Mouse (Mus musculus): ENCODE data around the gene 9330161L09Rik. TPM values are rescaled to one million over a fixed set of nuclear protein-coding genes. Genes with fewer than 3 reads are reported as not detected.
A peak's percentile ranks its signal among the peaks of the same experiment; 100 is the strongest.

Gene 9330161L09Rik
- polyA plus RNA-seq, 1 experiment from 2014 or later: 0.93 TPM

DNA sequence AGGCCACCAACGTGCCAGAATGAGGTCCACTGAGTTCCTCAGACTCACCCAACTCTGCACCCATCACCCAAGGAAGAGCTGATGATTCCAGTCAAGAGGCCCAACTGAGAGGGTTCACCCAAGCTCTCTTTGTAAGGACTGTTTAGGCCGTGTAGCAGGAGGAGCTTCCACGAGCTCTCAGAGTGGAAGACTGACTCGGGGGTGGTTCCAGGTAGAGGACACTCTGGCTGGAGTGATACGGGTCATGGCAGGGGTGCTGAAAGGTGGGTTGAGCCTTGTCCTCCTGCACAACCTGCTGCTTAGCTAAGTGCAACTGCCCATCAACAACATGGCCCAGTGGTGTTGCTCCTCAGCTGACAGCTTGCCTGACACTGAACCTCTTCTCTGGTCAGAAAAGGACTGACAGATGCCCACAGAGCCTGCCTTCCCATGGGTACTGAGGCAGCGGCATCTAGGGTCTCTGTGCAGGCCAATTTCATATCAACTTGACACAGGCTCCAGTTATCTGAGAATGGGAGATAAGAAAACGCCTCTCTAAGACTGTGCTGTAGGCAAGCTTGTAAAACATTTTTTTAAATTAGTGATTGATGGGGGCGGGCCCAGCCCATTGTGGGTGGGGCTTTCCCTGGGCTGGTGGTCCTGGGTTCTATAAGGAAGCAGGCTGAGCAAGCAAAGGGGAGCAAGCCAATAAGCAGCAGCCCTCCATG lies 33.9 kb downstream of the 9330161L09Rik start:
- Histone ChIP-seq H3K4me3 (ENCODE audit: low read length) (no peak overlapping the region), H3K9ac (ENCODE audit: low read depth, low read length) (no peak overlapping the region), H3K27ac (ENCODE audit: low read depth, low read length) (no peak overlapping the region), H3K36me3 (ENCODE audit: control insufficient read depth, insufficient read depth, low read length) (no peaks in the 10 kb centered on the region), H3K9me3 (ENCODE audit: control insufficient read depth, low read length) (no peaks in the 10 kb centered on the region), H3K27me3 (replicated peaks; ENCODE audit: control insufficient read depth, insufficient read depth, low read length) (no peaks in the 10 kb centered on the region), H3K4me1 (ENCODE audit: control insufficient read depth, insufficient read depth, low read depth, low read length) (no peaks in the 10 kb centered on the region), H3K4me2 (ENCODE audit: low read length) (no peak overlapping the region)
- ATAC-seq: no peak
- WGBS: 85% methylated on average over 8 of the region's 8 CpGs

DNA sequence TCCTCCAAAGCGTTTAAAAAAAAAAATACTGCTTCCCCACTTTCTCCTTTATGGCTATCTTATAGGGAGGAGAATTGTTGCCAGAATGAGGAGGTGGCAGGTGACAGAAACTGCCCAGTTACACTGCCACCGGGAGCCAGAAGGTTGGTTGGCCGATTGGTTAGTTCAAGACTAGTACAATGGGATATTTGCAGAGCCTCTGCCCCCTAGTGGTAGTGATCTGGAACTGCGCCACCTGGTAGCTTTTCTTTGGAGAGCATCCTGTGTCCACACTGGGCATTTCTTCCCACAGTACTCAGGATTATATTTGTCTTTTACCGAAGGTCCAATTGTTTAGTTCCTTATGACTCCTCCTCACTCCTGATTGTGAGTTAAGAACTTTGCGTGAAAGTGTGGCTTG lies 35.9 kb downstream of the 9330161L09Rik start:
- H3K4me3 ChIP-seq (ENCODE audit: low read length): no peak overlapping the region
- no peak overlapping the region for H3K9ac ChIP-seq (ENCODE audit: low read depth, low read length)
- 0 out of 2 replicates have a peak, but pooled peaks cover 3% of the 10 kb centered on the region for H3K4me1 ChIP-seq (ENCODE audit: control insufficient read depth, insufficient read depth, low read depth, low read length)
- H3K27me3 ChIP-seq (replicated peaks; ENCODE audit: control insufficient read depth, insufficient read depth, low read length): no peaks in the 10 kb centered on the region
- no peaks in the 10 kb centered on the region for H3K36me3 ChIP-seq (ENCODE audit: control insufficient read depth, insufficient read depth, low read length)
- 34% methylated on average over 6 of the region's 6 CpGs for WGBS
- ATAC-seq: no peak
- H3K27ac ChIP-seq (ENCODE audit: low read depth, low read length): no peak overlapping the region
- no peak overlapping the region for H3K4me2 ChIP-seq (ENCODE audit: low read length)
- no peaks in the 10 kb centered on the region for H3K9me3 ChIP-seq (ENCODE audit: control insufficient read depth, low read length)

DNA sequence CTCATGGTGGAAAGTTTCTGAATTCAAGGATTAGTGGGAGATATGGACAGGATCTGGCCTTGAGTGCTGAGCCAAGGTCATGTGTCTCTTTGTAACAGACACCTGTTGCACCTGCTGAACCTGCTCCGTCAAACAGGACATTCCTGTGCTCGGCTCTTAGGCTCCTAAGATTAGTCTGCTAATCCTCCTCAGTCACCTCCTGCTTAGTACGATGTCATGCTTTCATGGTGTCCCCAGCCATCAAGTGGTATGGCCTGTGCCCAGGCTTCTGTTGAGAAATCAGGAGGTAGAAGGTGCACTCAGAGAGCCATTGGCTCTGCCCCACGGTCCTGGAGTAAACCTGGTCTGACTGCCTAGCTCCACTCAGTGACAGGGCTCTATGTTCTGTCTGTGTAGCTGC lies 36.8 kb downstream of the 9330161L09Rik start:
- 0 out of 2 replicates have a peak, but pooled peaks cover 3% of the 10 kb centered on the region for H3K4me1 ChIP-seq (ENCODE audit: control insufficient read depth, insufficient read depth, low read depth, low read length)
- ATAC-seq: no peak
- no peak overlapping the region for H3K9ac ChIP-seq (ENCODE audit: low read depth, low read length)
- 78% methylated on average over 4 of the region's 4 CpGs for WGBS
- H3K4me2 ChIP-seq (ENCODE audit: low read length): no peak overlapping the region
- H3K4me3 ChIP-seq (ENCODE audit: low read length): no peak overlapping the region
- H3K27me3 ChIP-seq (replicated peaks; ENCODE audit: control insufficient read depth, insufficient read depth, low read length): no peaks in the 10 kb centered on the region
- H3K27ac ChIP-seq (ENCODE audit: low read depth, low read length): no peak overlapping the region
- no peaks in the 10 kb centered on the region for H3K9me3 ChIP-seq (ENCODE audit: control insufficient read depth, low read length)
- H3K36me3 ChIP-seq (ENCODE audit: control insufficient read depth, insufficient read depth, low read length): no peaks in the 10 kb centered on the region

DNA sequence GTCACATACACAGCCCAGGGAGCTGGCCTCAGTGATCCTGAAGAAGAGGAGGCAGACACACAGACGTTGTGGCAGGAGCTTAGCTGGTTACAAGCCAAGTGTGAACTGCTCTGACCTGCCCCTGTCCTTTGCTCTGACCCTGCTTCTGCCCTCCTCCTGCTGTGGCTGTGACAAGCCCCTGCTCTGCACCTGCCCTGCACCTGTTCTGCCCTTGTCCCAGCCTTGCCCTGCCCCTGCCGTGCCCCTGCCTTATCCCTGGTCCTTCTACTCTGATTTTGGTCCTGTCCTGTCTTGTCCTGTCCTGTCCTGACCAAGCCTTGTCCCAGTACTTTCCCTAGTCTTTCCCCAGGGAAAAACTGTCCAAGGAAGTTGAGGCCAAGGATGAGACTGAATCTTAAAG lies 38.8 kb downstream of the 9330161L09Rik start:
- H3K9ac ChIP-seq (ENCODE audit: low read depth, low read length): no peak overlapping the region
- 47% methylated on average over 2 of the region's 2 CpGs for WGBS

DNA sequence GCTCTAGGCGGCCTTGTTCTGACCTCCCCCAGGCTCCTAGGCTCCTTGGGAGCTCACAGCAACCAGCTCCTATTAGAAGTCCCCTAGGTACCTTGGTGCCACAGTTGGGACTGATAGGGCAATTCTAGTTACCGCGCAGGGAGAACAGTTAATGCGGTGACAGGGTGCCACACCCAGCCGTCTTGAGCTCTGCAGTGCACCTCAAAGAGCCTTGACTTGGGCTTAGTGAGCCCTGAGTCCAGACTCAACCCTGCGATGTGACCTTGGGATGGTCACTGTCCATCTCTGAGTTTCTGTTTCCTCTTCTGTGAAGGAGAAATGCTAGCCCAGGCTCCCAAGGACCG lies 39.3 kb downstream of the 9330161L09Rik start:
- no peaks in the 10 kb centered on the region for H3K27me3 ChIP-seq (replicated peaks; ENCODE audit: control insufficient read depth, insufficient read depth, low read length)
- WGBS: 90% methylated on average over 7 of the region's 7 CpGs
- no peak overlapping the region for H3K9ac ChIP-seq (ENCODE audit: low read depth, low read length)
- no peaks in the 10 kb centered on the region for H3K9me3 ChIP-seq (ENCODE audit: control insufficient read depth, low read length)
- H3K27ac ChIP-seq (ENCODE audit: low read depth, low read length): no peak overlapping the region
- H3K4me2 ChIP-seq (ENCODE audit: low read length): peak overlapping the region; percentile 25
- H3K36me3 ChIP-seq (ENCODE audit: control insufficient read depth, insufficient read depth, low read length): no peaks in the 10 kb centered on the region
- 0 out of 2 replicates have a peak, but pooled peaks cover 3% of the 10 kb centered on the region for H3K4me1 ChIP-seq (ENCODE audit: control insufficient read depth, insufficient read depth, low read depth, low read length)
- ATAC-seq: no peak
- no peak overlapping the region for H3K4me3 ChIP-seq (ENCODE audit: low read length)

More for the DNA sequence above, 38.8 kb downstream of the 9330161L09Rik start:
- Histone ChIP-seq H3K9me3 (ENCODE audit: control insufficient read depth, low read length) (no peaks in the 10 kb centered on the region), H3K4me1 (ENCODE audit: control insufficient read depth, insufficient read depth, low read depth, low read length) (0 out of 2 replicates have a peak, but pooled peaks cover 3% of the 10 kb centered on the region), H3K27ac (ENCODE audit: low read depth, low read length) (no peak overlapping the region), H3K36me3 (ENCODE audit: control insufficient read depth, insufficient read depth, low read length) (no peaks in the 10 kb centered on the region), H3K27me3 (replicated peaks; ENCODE audit: control insufficient read depth, insufficient read depth, low read length) (no peaks in the 10 kb centered on the region), H3K4me3 (ENCODE audit: low read length) (no peak overlapping the region), H3K4me2 (ENCODE audit: low read length) (no peak overlapping the region)
- no peak for ATAC-seq

DNA sequence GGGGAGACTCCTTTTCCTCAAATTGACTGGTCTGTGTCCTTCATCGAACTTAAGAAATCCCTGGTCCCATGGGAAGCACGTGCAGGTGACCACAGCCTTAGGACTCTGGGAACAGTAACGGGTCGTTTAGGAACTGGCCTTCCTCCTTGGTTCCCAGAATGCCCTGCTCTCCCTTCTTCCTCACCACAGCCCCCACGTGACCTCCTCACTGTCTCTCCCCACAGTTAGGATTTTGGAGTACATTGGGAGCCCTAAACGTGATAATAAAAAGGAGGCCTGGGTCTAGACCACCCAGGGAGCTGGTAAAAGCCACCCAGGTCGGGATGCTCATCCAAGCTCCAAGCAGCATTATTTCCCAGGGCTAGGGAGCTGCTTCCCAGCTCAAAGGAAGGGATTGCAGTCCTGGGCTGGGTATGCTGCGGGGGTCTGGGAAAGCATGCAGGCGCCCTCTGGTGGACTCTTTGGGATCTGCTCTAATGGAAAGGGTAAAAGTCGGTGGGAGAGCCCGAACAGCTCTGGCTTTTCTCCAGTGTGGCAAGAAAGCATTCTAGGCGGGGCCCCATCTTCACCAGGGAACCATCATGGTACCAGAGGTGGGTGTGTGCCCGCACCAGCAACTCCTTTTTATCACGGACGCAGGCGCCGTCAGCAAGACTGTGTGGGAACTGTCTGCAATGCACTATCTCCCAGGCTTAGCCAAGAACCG lies 39.8 kb downstream of the 9330161L09Rik start:
- ATAC-seq: peak; percentile 82
- H3K4me3 ChIP-seq (ENCODE audit: low read length): no peak overlapping the region
- no peaks in the 10 kb centered on the region for H3K36me3 ChIP-seq (ENCODE audit: control insufficient read depth, insufficient read depth, low read length)
- H3K9ac ChIP-seq (ENCODE audit: low read depth, low read length): no peak overlapping the region
- 21% methylated on average over 18 of the region's 18 CpGs for WGBS
- 0 out of 2 replicates have a peak, but pooled peaks cover 3% of the 10 kb centered on the region for H3K4me1 ChIP-seq (ENCODE audit: control insufficient read depth, insufficient read depth, low read depth, low read length)
- no peak overlapping the region for H3K27ac ChIP-seq (ENCODE audit: low read depth, low read length)
- no peaks in the 10 kb centered on the region for H3K27me3 ChIP-seq (replicated peaks; ENCODE audit: control insufficient read depth, insufficient read depth, low read length)
- peak overlapping the region; percentile 25 for H3K4me2 ChIP-seq (ENCODE audit: low read length)
- H3K9me3 ChIP-seq (ENCODE audit: control insufficient read depth, low read length): no peaks in the 10 kb centered on the region

DNA sequence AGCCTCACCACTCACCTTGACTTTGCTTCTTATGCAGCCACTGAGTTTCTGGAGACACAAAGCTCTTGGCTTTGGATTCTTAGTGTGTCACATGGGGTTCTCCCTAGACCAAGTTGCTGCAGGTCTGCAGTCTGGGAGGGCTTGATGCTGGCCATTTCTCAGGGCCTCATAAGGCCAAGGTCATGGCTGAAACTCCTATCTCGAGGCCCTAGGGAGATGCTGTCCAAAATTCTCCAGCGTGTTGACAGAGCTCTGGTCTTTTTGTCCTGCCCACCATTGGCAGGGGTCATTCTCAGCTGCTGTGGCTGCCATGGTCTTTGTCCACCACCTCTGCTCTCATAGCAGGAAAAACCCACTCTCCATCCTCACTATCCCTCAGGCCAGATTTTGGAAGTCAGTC lies 40.4 kb downstream of the 9330161L09Rik start:
- 77% methylated on average over 2 of the region's 2 CpGs for WGBS
- no peak for ATAC-seq
- Histone ChIP-seq H3K4me2 (ENCODE audit: low read length) (no peak overlapping the region), H3K4me3 (ENCODE audit: low read length) (no peak overlapping the region), H3K36me3 (ENCODE audit: control insufficient read depth, insufficient read depth, low read length) (no peaks in the 10 kb centered on the region), H3K27me3 (replicated peaks; ENCODE audit: control insufficient read depth, insufficient read depth, low read length) (no peaks in the 10 kb centered on the region), H3K4me1 (ENCODE audit: control insufficient read depth, insufficient read depth, low read depth, low read length) (0 out of 2 replicates have a peak, but pooled peaks cover 3% of the 10 kb centered on the region), H3K9me3 (ENCODE audit: control insufficient read depth, low read length) (no peaks in the 10 kb centered on the region), H3K9ac (ENCODE audit: low read depth, low read length) (no peak overlapping the region), H3K27ac (ENCODE audit: low read depth, low read length) (no peak overlapping the region)

DNA sequence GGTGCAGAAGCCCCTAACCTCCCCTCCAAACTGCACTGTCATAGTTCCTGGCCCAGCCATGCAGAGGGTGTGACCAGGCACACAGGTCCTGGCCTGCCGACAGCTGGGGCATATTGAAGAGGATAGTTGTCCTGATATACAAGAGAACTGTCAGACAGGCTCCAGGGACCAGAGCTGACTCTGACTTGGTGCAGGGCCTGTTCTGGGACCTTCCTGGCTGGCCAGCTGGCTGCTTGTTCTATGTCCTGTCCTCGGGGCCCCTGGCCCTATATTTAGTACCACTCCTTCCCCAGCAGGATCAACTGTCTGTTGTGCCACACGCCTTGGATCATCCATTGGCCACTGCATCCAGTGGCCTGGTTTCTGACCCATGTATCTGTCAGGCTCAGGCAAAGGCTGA lies 45.3 kb downstream of the 9330161L09Rik start:
- Histone ChIP-seq H3K36me3 (ENCODE audit: control insufficient read depth, insufficient read depth, low read length) (no peaks in the 10 kb centered on the region), H3K27me3 (replicated peaks; ENCODE audit: control insufficient read depth, insufficient read depth, low read length) (no peaks in the 10 kb centered on the region), H3K4me1 (ENCODE audit: control insufficient read depth, insufficient read depth, low read depth, low read length) (no peaks in the 10 kb centered on the region), H3K9ac (ENCODE audit: low read depth, low read length) (no peak overlapping the region), H3K9me3 (ENCODE audit: control insufficient read depth, low read length) (no peaks in the 10 kb centered on the region), H3K27ac (ENCODE audit: low read depth, low read length) (no peak overlapping the region), H3K4me3 (ENCODE audit: low read length) (no peak overlapping the region), H3K4me2 (ENCODE audit: low read length) (no peak overlapping the region)
- ATAC-seq: no peak
- WGBS: 83% methylated on average over 3 of the region's 3 CpGs

DNA sequence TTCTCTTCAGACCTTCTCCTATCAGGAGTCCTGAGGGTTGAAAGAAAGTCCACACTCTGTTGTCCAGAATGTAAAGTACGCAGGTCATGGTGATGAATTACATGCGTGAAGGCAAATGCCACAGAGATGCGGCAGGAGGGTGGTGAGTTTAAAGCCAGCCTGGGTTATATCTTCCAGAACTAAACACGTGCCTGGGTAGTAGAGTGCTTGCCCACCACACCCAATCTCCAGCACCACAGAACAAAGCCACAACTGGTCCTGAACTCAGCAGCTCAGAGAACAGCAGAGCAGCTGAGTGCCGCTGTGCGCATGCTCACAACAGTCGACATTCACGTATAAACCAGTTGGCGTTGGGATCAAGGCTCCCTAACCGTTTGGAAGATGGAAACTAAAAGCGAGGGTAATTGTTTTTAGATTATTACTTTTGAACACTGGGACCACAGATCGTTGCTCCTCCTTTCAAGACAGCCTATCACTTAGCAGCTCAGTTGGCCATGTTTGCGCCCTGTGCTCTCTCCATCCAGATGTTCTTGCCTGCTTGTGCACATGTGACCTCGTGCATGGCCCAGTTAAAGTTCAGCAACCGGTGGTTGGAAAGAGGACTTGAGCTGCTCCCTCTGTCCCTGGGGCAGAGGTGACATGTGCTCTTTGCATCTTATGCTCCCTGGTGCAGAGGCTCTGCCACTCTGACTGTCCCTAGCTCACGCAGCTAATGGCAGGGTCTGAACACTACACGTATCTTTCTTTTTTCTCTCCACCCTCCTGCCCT lies 45.9 kb downstream of the 9330161L09Rik start:
- H3K27ac ChIP-seq (ENCODE audit: low read depth, low read length): no peak overlapping the region
- WGBS: 87% methylated on average over 17 of the region's 17 CpGs
- no peaks in the 10 kb centered on the region for H3K36me3 ChIP-seq (ENCODE audit: control insufficient read depth, insufficient read depth, low read length)
- H3K4me2 ChIP-seq (ENCODE audit: low read length): no peak overlapping the region
- H3K4me1 ChIP-seq (ENCODE audit: control insufficient read depth, insufficient read depth, low read depth, low read length): no peaks in the 10 kb centered on the region
- H3K9me3 ChIP-seq (ENCODE audit: control insufficient read depth, low read length): no peaks in the 10 kb centered on the region
- H3K27me3 ChIP-seq (replicated peaks; ENCODE audit: control insufficient read depth, insufficient read depth, low read length): no peaks in the 10 kb centered on the region
- no peak overlapping the region for H3K4me3 ChIP-seq (ENCODE audit: low read length)
- no peak for ATAC-seq
- H3K9ac ChIP-seq (ENCODE audit: low read depth, low read length): no peak overlapping the region
